In genomic region chr12:77780885-77781698, GRCm38 (mm10) we compare ENCODE assay signal across 8 mouse cellular contexts.
DNase-seq lines count a peak whose midpoint lies in the region; ATAC-seq and TF ChIP-seq lines count a peak whose summit lies in the region.

No protein-coding gene starts in this region.

- DNase-seq in cerebellum, adult 11 months, result peak; percentile 88
- DNase-seq in forebrain, postnatal 0 days, result peak; percentile 80
- DNase-seq in heart, postnatal 4 days, result peak; percentile 95
- peak; percentile 69 to 88 for DNase-seq in layer of hippocampus, adult 8-10 months (ENCODE audit: low spot score in 2 of 2)
- peak; percentile 87 for DNase-seq in lung, embryonic 14.5 days
- DNase-seq in ovary, adult 18-20 months (ENCODE audit: low spot score), result peak; percentile 46
- peak; percentile 70 for DNase-seq in thymus, postnatal 0 days (ENCODE audit: low spot score)

- no peak for TF ChIP-seq POLR2A in ES-Bruce4 (IDR thresholded peaks at IDR 0.05; ENCODE audit: insufficient read depth, low read length)

- peak overlapping the region; percentile 49 for H3K9ac ChIP-seq in ES-Bruce4 (ENCODE audit: low read depth, poor library complexity, severe bottlenecking)
- no peak overlapping the region for H3K9ac ChIP-seq in forebrain, postnatal 0 days
- no peak overlapping the region for H3K9ac ChIP-seq in lung, embryonic 14.5 days

- no peaks in the 10 kb centered on the region for H3K4me1 ChIP-seq in ES-Bruce4 (ENCODE audit: control insufficient read depth, insufficient read depth, low read length)
- H3K4me1 ChIP-seq in forebrain, postnatal 0 days (ENCODE audit: insufficient read depth), result no peaks in the 10 kb centered on the region
- H3K4me1 ChIP-seq in lung, embryonic 14.5 days (ENCODE audit: insufficient read depth), result no peaks in the 10 kb centered on the region

- H3K4me2 ChIP-seq in forebrain, postnatal 0 days (ENCODE audit: low read depth), result peak overlapping the region; percentile 26; the same call in 1 of the 2 replicates
- peak overlapping the region; percentile 56 for H3K4me2 ChIP-seq in lung, embryonic 14.5 days

- H3K27ac ChIP-seq in ES-Bruce4 (ENCODE audit: insufficient read depth, low read length), result no peak overlapping the region
- 0 out of 2 replicates have a peak overlapping the region, but pooled peaks have one; percentile 6 for H3K27ac ChIP-seq in forebrain, postnatal 0 days (ENCODE audit: low read depth, low read length)
- H3K27ac ChIP-seq in lung, embryonic 14.5 days (ENCODE audit: low read depth), result no peak overlapping the region

- no peaks in the 10 kb centered on the region for H3K36me3 ChIP-seq in ES-Bruce4 (ENCODE audit: control insufficient read depth, insufficient read depth, low read length, poor library complexity, severe bottlenecking)
- no peaks in the 10 kb centered on the region for H3K36me3 ChIP-seq in forebrain, postnatal 0 days (ENCODE audit: insufficient read depth)
- H3K36me3 ChIP-seq in lung, embryonic 14.5 days (ENCODE audit: insufficient read depth), result no peaks in the 10 kb centered on the region

- TF ChIP-seq CTCF in ES-Bruce4 (IDR thresholded peaks at IDR 0.05; ENCODE audit: low read depth, low read length), result peak; percentile 84
- peak; percentile 94 for TF ChIP-seq CTCF in forebrain, postnatal 0 days (IDR thresholded peaks at IDR 0.05; ENCODE audit: low read depth)
- TF ChIP-seq CTCF in lung, embryonic 14.5 days (IDR thresholded peaks at IDR 0.05; ENCODE audit: low read depth), result peak; percentile 98

- peak; percentile 77 for ATAC-seq in forebrain, postnatal 0 days
- peak; percentile 82 for ATAC-seq in lung, embryonic 14.5 days (ENCODE audit: insufficient read depth)

- H3K4me3 ChIP-seq in ES-Bruce4 (ENCODE audit: low read depth, low read length), result peak overlapping the region; percentile 48
- H3K4me3 ChIP-seq in forebrain, postnatal 0 days (ENCODE audit: low read depth, low read length), result no peak overlapping the region
- peak overlapping the region; percentile 24 for H3K4me3 ChIP-seq in lung, embryonic 14.5 days (ENCODE audit: low read depth, low read length)

- 33% methylated on average over 20 of the region's 20 CpGs for WGBS in forebrain, postnatal 0 days
- WGBS in lung, embryonic 14.5 days, result 25% methylated on average over 20 of the region's 20 CpGs

- no peaks in the 10 kb centered on the region for H3K9me3 ChIP-seq in ES-Bruce4 (replicated peaks; ENCODE audit: control insufficient read depth, insufficient read depth, low read length, poor library complexity, severe bottlenecking)
- H3K9me3 ChIP-seq in forebrain, postnatal 0 days (ENCODE audit: low read length), result no peaks in the 10 kb centered on the region
- no peaks in the 10 kb centered on the region for H3K9me3 ChIP-seq in lung, embryonic 14.5 days (ENCODE audit: low read depth, low read length)

- TF ChIP-seq EP300 in ES-Bruce4 (IDR thresholded peaks at IDR 0.05; ENCODE audit: insufficient read depth, low read depth, low read length), result no peak

- no peaks in the 10 kb centered on the region for H3K27me3 ChIP-seq in ES-Bruce4 (ENCODE audit: control insufficient read depth, insufficient read depth, low read length, poor library complexity, severe bottlenecking)
- H3K27me3 ChIP-seq in forebrain, postnatal 0 days (ENCODE audit: insufficient read depth, low read length), result no peaks in the 10 kb centered on the region
- no peaks in the 10 kb centered on the region for H3K27me3 ChIP-seq in lung, embryonic 14.5 days (ENCODE audit: insufficient read depth, low read length)
